Mouse (Mus musculus): Measurements from ENCODE around the gene Zmat5. TPM values are rescaled to one million over a fixed set of nuclear protein-coding genes. Genes with fewer than 3 reads are reported as not detected.

The Zmat5 gene
- polyA plus RNA-seq, 1 experiment from 2014 or later: 48.1 TPM

GRCm38 (mm10) chr11:4756460-4756859 is 52.0 kb downstream of the Zmat5 start:
- peaks cover 7% of the 10 kb centered on the region; the same call in 1 of the 2 replicates for H3K9me3 ChIP-seq (replicated peaks)
- 67% methylated on average over 9 of the region's 9 CpGs for WGBS
- H3K4me2 ChIP-seq: no peak overlapping the region
- H3K27ac ChIP-seq (ENCODE audit: poor library complexity, severe bottlenecking): no peak overlapping the region
- no peak overlapping the region for H3K9ac ChIP-seq
- H3K27me3 ChIP-seq (replicated peaks): peaks cover 42% of the 10 kb centered on the region
- H3K4me1 ChIP-seq (replicated peaks): peaks cover 10% of the 10 kb centered on the region
- no peak for ATAC-seq (ENCODE audit: insufficient number of reproducible peaks, low FRiP score)
- H3K4me3 ChIP-seq: no peak overlapping the region
- H3K36me3 ChIP-seq: no peaks in the 10 kb centered on the region

- Histone ChIP-seq H3K9me3 (replicated peaks) (peaks cover 7% of the 10 kb centered on the region; the same call in 1 of the 2 replicates), H3K4me3 (no peak overlapping the region), H3K4me2 (no peak overlapping the region), H3K27me3 (replicated peaks) (peaks cover 42% of the 10 kb centered on the region), H3K36me3 (no peaks in the 10 kb centered on the region), H3K4me1 (replicated peaks) (peaks cover 10% of the 10 kb centered on the region), H3K27ac (ENCODE audit: poor library complexity, severe bottlenecking) (no peak overlapping the region), H3K9ac (no peak overlapping the region)
- ATAC-seq (ENCODE audit: insufficient number of reproducible peaks, low FRiP score): no peak
- 56% methylated on average over 11 of the region's 11 CpGs for WGBS
Observed at GRCm38 (mm10) chr11:4756984-4757788, 52.7 kb downstream of the Zmat5 start.

GRCm38 (mm10) chr11:4757789-4758158 is 53.3 kb downstream of the Zmat5 start:
- Histone ChIP-seq H3K9ac (no peak overlapping the region), H3K36me3 (no peaks in the 10 kb centered on the region), H3K4me2 (no peak overlapping the region), H3K27me3 (replicated peaks) (peaks cover 42% of the 10 kb centered on the region), H3K4me1 (replicated peaks) (peaks cover 10% of the 10 kb centered on the region), H3K4me3 (no peak overlapping the region), H3K9me3 (replicated peaks) (peaks cover 7% of the 10 kb centered on the region; the same call in 1 of the 2 replicates), H3K27ac (ENCODE audit: poor library complexity, severe bottlenecking) (no peak overlapping the region)
- no peak for ATAC-seq (ENCODE audit: insufficient number of reproducible peaks, low FRiP score)
- WGBS: 26% methylated on average over 4 of the region's 4 CpGs

- Histone ChIP-seq H3K4me1 (replicated peaks) (peaks cover 10% of the 10 kb centered on the region), H3K4me2 (no peak overlapping the region), H3K27ac (ENCODE audit: poor library complexity, severe bottlenecking) (no peak overlapping the region), H3K27me3 (replicated peaks) (peaks cover 52% of the 10 kb centered on the region), H3K36me3 (no peaks in the 10 kb centered on the region), H3K4me3 (no peak overlapping the region), H3K9ac (no peak overlapping the region), H3K9me3 (replicated peaks) (no peaks in the 10 kb centered on the region)
- no peak for ATAC-seq (ENCODE audit: insufficient number of reproducible peaks, low FRiP score)
- WGBS: 8% methylated on average over 4 of the region's 4 CpGs
Observed at GRCm38 (mm10) chr11:4760438-4760837, 56.0 kb downstream of the Zmat5 start.

- WGBS: 17% methylated on average over 6 of the region's 6 CpGs
- no peak overlapping the region for H3K4me2 ChIP-seq
- no peak overlapping the region for H3K4me3 ChIP-seq
- no peaks in the 10 kb centered on the region for H3K9me3 ChIP-seq (replicated peaks)
- peaks cover 44% of the 10 kb centered on the region for H3K27me3 ChIP-seq (replicated peaks)
- H3K4me1 ChIP-seq (replicated peaks): peaks cover 10% of the 10 kb centered on the region
- no peak overlapping the region for H3K27ac ChIP-seq (ENCODE audit: poor library complexity, severe bottlenecking)
- H3K36me3 ChIP-seq: no peaks in the 10 kb centered on the region; the same call in 1 of the 2 replicates
- H3K9ac ChIP-seq: no peak overlapping the region
- no peak for ATAC-seq (ENCODE audit: insufficient number of reproducible peaks, low FRiP score)
Observed at GRCm38 (mm10) chr11:4761991-4762390, 57.5 kb downstream of the Zmat5 start.

- no peak overlapping the region for H3K4me2 ChIP-seq
- no peak overlapping the region for H3K4me3 ChIP-seq
- no peaks in the 10 kb centered on the region; the same call in 1 of the 2 replicates for H3K36me3 ChIP-seq
- H3K27ac ChIP-seq (ENCODE audit: poor library complexity, severe bottlenecking): no peak overlapping the region
- peaks cover 42% of the 10 kb centered on the region for H3K27me3 ChIP-seq (replicated peaks)
- ATAC-seq (ENCODE audit: insufficient number of reproducible peaks, low FRiP score): no peak
- H3K4me1 ChIP-seq (replicated peaks): peaks cover 10% of the 10 kb centered on the region
- 11% methylated on average over 2 of the region's 2 CpGs for WGBS
- H3K9me3 ChIP-seq (replicated peaks): no peaks in the 10 kb centered on the region
- H3K9ac ChIP-seq: no peak overlapping the region
Observed at GRCm38 (mm10) chr11:4762511-4762910, 58.0 kb downstream of the Zmat5 start.

- 14% methylated on average over 5 of the region's 5 CpGs for WGBS
Observed at GRCm38 (mm10) chr11:4763631-4764030, 59.2 kb downstream of the Zmat5 start.

GRCm38 (mm10) chr11:4764476-4764875 is 60.0 kb downstream of the Zmat5 start:
- 50% methylated on average over 5 of the region's 5 CpGs for WGBS
- ATAC-seq (ENCODE audit: insufficient number of reproducible peaks, low FRiP score): no peak

More at GRCm38 (mm10) chr11:4763631-4764030, 59.2 kb downstream of the Zmat5 start:
- H3K4me2 ChIP-seq: no peak overlapping the region
- H3K27me3 ChIP-seq (replicated peaks): peaks cover 40% of the 10 kb centered on the region
- no peak overlapping the region for H3K27ac ChIP-seq (ENCODE audit: poor library complexity, severe bottlenecking)
- no peak for ATAC-seq (ENCODE audit: insufficient number of reproducible peaks, low FRiP score)
- no peak overlapping the region for H3K9ac ChIP-seq
- no peaks in the 10 kb centered on the region; the same call in 1 of the 2 replicates for H3K36me3 ChIP-seq
- peaks cover 10% of the 10 kb centered on the region for H3K4me1 ChIP-seq (replicated peaks)
- H3K9me3 ChIP-seq (replicated peaks): no peaks in the 10 kb centered on the region
- H3K4me3 ChIP-seq: no peak overlapping the region

GRCm38 (mm10) chr11:4768399-4768798 is 63.9 kb downstream of the Zmat5 start:
- Histone ChIP-seq H3K27me3 (replicated peaks) (peaks cover 8% of the 10 kb centered on the region), H3K4me2 (no peak overlapping the region), H3K9me3 (replicated peaks) (no peaks in the 10 kb centered on the region), H3K36me3 (peaks cover 24% of the 10 kb centered on the region), H3K4me3 (no peak overlapping the region), H3K4me1 (replicated peaks) (no peaks in the 10 kb centered on the region), H3K9ac (no peak overlapping the region), H3K27ac (ENCODE audit: poor library complexity, severe bottlenecking) (no peak overlapping the region)
- 83% methylated on average over 4 of the region's 4 CpGs for WGBS
- ATAC-seq (ENCODE audit: insufficient number of reproducible peaks, low FRiP score): no peak

More at GRCm38 (mm10) chr11:4764476-4764875, 60.0 kb downstream of the Zmat5 start:
- no peak overlapping the region for H3K4me2 ChIP-seq
- no peak overlapping the region for H3K9ac ChIP-seq
- peaks cover 40% of the 10 kb centered on the region for H3K27me3 ChIP-seq (replicated peaks)
- H3K4me1 ChIP-seq (replicated peaks): peaks cover 10% of the 10 kb centered on the region
- H3K27ac ChIP-seq (ENCODE audit: poor library complexity, severe bottlenecking): no peak overlapping the region
- peaks cover 3% of the 10 kb centered on the region for H3K36me3 ChIP-seq
- no peak overlapping the region for H3K4me3 ChIP-seq
- no peaks in the 10 kb centered on the region for H3K9me3 ChIP-seq (replicated peaks)

GRCm38 (mm10) chr11:4769293-4769692 is 64.8 kb downstream of the Zmat5 start:
- H3K4me1 ChIP-seq (replicated peaks): no peaks in the 10 kb centered on the region
- no peak overlapping the region for H3K4me3 ChIP-seq
- 78% methylated on average over 7 of the region's 7 CpGs for WGBS
- H3K9me3 ChIP-seq (replicated peaks): no peaks in the 10 kb centered on the region
- peaks cover 24% of the 10 kb centered on the region for H3K36me3 ChIP-seq
- ATAC-seq (ENCODE audit: insufficient number of reproducible peaks, low FRiP score): no peak
- no peak overlapping the region for H3K27ac ChIP-seq (ENCODE audit: poor library complexity, severe bottlenecking)
- no peak overlapping the region for H3K9ac ChIP-seq
- H3K27me3 ChIP-seq (replicated peaks): 0 out of 2 replicates have a peak, but pooled peaks cover 4% of the 10 kb centered on the region
- H3K4me2 ChIP-seq: no peak overlapping the region

GRCm38 (mm10) chr11:4769881-4770280 is 65.4 kb downstream of the Zmat5 start:
- no peak for ATAC-seq (ENCODE audit: insufficient number of reproducible peaks, low FRiP score)
- Histone ChIP-seq H3K4me2 (no peak overlapping the region), H3K36me3 (peaks cover 26% of the 10 kb centered on the region), H3K9me3 (replicated peaks) (no peaks in the 10 kb centered on the region), H3K4me1 (replicated peaks) (no peaks in the 10 kb centered on the region), H3K9ac (no peak overlapping the region), H3K27me3 (replicated peaks) (no peaks in the 10 kb centered on the region), H3K27ac (ENCODE audit: poor library complexity, severe bottlenecking) (no peak overlapping the region), H3K4me3 (no peak overlapping the region)
- 91% methylated on average over 6 of the region's 6 CpGs for WGBS
